Mouse (Mus musculus): ENCODE measurements around the gene A3galt2. TPM values are rescaled to one million over a fixed set of nuclear protein-coding genes. Genes with fewer than 3 reads are reported as not detected.

The A3galt2 gene
- polyA plus RNA-seq, 1 experiment from 2014 or later = 0.33 TPM

DNA sequence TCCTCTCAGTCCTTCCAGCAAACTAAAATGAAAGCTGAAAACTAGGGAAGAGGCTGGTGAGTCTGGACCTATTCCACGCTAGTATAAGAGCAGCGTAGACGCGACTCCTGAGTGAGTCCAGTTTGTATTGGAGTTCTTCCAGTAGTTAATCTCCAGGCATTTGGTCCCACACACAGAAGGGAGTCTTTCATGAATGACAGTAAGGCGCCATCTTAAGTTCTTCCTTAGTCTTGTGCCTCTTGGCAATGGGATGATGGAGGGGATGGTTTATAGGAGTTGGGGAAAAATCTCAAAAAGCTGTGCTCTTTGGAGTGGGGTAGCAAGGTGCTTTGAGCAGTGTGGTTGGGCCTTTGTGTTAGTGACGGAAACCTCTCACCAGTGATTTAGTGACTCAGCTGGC lies 24.9 kb upstream of the A3galt2 start:
- H3K36me3 ChIP-seq (ENCODE audit: control insufficient read depth, insufficient read depth, low read length) = 0 out of 2 replicates have a peak, but pooled peaks cover 2% of the 10 kb centered on the region
- 75% methylated on average over 6 of the region's 6 CpGs for WGBS
- DNase-seq (ENCODE audit: low spot score) (no peak), ATAC-seq (ENCODE audit: insufficient read depth, low FRiP score, low TSS enrichment) (no peak)
- H3K4me2 ChIP-seq (ENCODE audit: low read depth) = peak overlapping the region; percentile 74
- H3K9ac ChIP-seq (ENCODE audit: low read length) = peak overlapping the region; percentile 100; the same call in 1 of the 2 replicates
- no peaks in the 10 kb centered on the region for H3K27me3 ChIP-seq (ENCODE audit: control insufficient read depth, insufficient read depth, low read length)
- peaks cover 54% of the 10 kb centered on the region for H3K4me1 ChIP-seq (ENCODE audit: control insufficient read depth, insufficient read depth, low read length)
- H3K9me3 ChIP-seq (ENCODE audit: control insufficient read depth, low read length) = no peaks in the 10 kb centered on the region
- H3K4me3 ChIP-seq (ENCODE audit: low read depth, low read length) = peak overlapping the region; percentile 100
- H3K27ac ChIP-seq (ENCODE audit: low read depth, low read length) = no peak overlapping the region

DNA sequence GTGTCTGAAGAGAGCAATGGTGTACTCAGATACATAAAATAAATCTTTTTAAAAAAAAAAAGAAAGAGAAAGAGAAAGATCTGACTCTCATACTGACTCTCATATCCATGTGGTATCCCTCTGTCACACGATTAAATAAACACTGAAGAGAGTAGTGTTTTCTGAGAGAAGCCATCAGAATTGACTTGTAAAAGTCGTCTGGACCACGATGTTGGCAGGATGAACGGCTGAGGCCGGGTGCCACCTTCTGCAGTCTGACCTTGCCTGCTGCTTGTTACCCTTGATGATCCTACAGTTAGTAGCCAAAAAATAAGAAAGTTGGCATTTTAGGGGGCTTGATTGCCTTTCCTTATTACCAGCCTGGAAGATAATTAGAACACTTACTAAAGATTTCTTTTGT lies 22.4 kb upstream of the A3galt2 start:
- no peak overlapping the region for H3K4me2 ChIP-seq (ENCODE audit: low read depth)
- no peak overlapping the region for H3K27ac ChIP-seq (ENCODE audit: low read depth, low read length)
- H3K9me3 ChIP-seq (ENCODE audit: control insufficient read depth, low read length) = no peaks in the 10 kb centered on the region
- H3K4me3 ChIP-seq (ENCODE audit: low read depth, low read length) = no peak overlapping the region
- 0 out of 2 replicates have a peak, but pooled peaks cover 2% of the 10 kb centered on the region for H3K36me3 ChIP-seq (ENCODE audit: control insufficient read depth, insufficient read depth, low read length)
- no peaks in the 10 kb centered on the region for H3K27me3 ChIP-seq (ENCODE audit: control insufficient read depth, insufficient read depth, low read length)
- H3K9ac ChIP-seq (ENCODE audit: low read length) = no peak overlapping the region
- ATAC-seq (ENCODE audit: insufficient read depth, low FRiP score, low TSS enrichment) (no peak), DNase-seq (ENCODE audit: low spot score) (no peak)
- H3K4me1 ChIP-seq (ENCODE audit: control insufficient read depth, insufficient read depth, low read length) = peaks cover 70% of the 10 kb centered on the region
- 77% methylated on average over 5 of the region's 5 CpGs for WGBS

- 54% methylated on average over 6 of the region's 6 CpGs for WGBS
- peak overlapping the region; percentile 34; the same call in 1 of the 2 replicates for H3K27ac ChIP-seq (ENCODE audit: low read depth, low read length)
These were observed 21.7 kb upstream of the A3galt2 start for GRCm38 (mm10) chr4:128733496-128733895.

GRCm38 (mm10) chr4:128734217-128734616 lies 20.9 kb upstream of the A3galt2 start:
- Histone ChIP-seq H3K27ac (ENCODE audit: low read depth, low read length) (peak overlapping the region; percentile 34; the same call in 1 of the 2 replicates), H3K36me3 (ENCODE audit: control insufficient read depth, insufficient read depth, low read length) (0 out of 2 replicates have a peak, but pooled peaks cover 2% of the 10 kb centered on the region), H3K27me3 (ENCODE audit: control insufficient read depth, insufficient read depth, low read length) (no peaks in the 10 kb centered on the region), H3K4me1 (ENCODE audit: control insufficient read depth, insufficient read depth, low read length) (peaks cover 72% of the 10 kb centered on the region), H3K9me3 (ENCODE audit: control insufficient read depth, low read length) (no peaks in the 10 kb centered on the region), H3K9ac (ENCODE audit: low read length) (peak overlapping the region; percentile 26), H3K4me3 (ENCODE audit: low read depth, low read length) (no peak overlapping the region), H3K4me2 (ENCODE audit: low read depth) (no peak overlapping the region)
- DNase-seq (ENCODE audit: low spot score) (no peak), ATAC-seq (ENCODE audit: insufficient read depth, low FRiP score, low TSS enrichment) (no peak)
- 49% methylated on average over 5 of the region's 5 CpGs for WGBS

More at GRCm38 (mm10) chr4:128733496-128733895, 21.7 kb upstream of the A3galt2 start:
- Histone ChIP-seq H3K27me3 (ENCODE audit: control insufficient read depth, insufficient read depth, low read length) (no peaks in the 10 kb centered on the region), H3K9me3 (ENCODE audit: control insufficient read depth, low read length) (no peaks in the 10 kb centered on the region), H3K9ac (ENCODE audit: low read length) (peak overlapping the region; percentile 26), H3K4me1 (ENCODE audit: control insufficient read depth, insufficient read depth, low read length) (peaks cover 77% of the 10 kb centered on the region), H3K4me3 (ENCODE audit: low read depth, low read length) (no peak overlapping the region), H3K36me3 (ENCODE audit: control insufficient read depth, insufficient read depth, low read length) (0 out of 2 replicates have a peak, but pooled peaks cover 2% of the 10 kb centered on the region), H3K4me2 (ENCODE audit: low read depth) (no peak overlapping the region)
- no peak for DNase-seq (ENCODE audit: low spot score)
- no peak for ATAC-seq (ENCODE audit: insufficient read depth, low FRiP score, low TSS enrichment)

GRCm38 (mm10) chr4:128734721-128735671 lies 20.2 kb upstream of the A3galt2 start:
- Histone ChIP-seq H3K4me1 (ENCODE audit: control insufficient read depth, insufficient read depth, low read length) (peaks cover 65% of the 10 kb centered on the region), H3K27ac (ENCODE audit: low read depth, low read length) (peak overlapping the region; percentile 5; the same call in 1 of the 2 replicates)

GRCm38 (mm10) chr4:128737137-128737589 lies 18.0 kb upstream of the A3galt2 start:
- Histone ChIP-seq H3K4me2 (ENCODE audit: low read depth) (peak overlapping the region; percentile 24; the same call in 1 of the 2 replicates), H3K27ac (ENCODE audit: low read depth, low read length) (peak overlapping the region; percentile 82), H3K9me3 (ENCODE audit: control insufficient read depth, low read length) (no peaks in the 10 kb centered on the region), H3K36me3 (ENCODE audit: control insufficient read depth, insufficient read depth, low read length) (0 out of 2 replicates have a peak, but pooled peaks cover 2% of the 10 kb centered on the region), H3K4me3 (ENCODE audit: low read depth, low read length) (no peak overlapping the region), H3K27me3 (ENCODE audit: control insufficient read depth, insufficient read depth, low read length) (no peaks in the 10 kb centered on the region), H3K4me1 (ENCODE audit: control insufficient read depth, insufficient read depth, low read length) (peaks cover 56% of the 10 kb centered on the region), H3K9ac (ENCODE audit: low read length) (peak overlapping the region; percentile 39)
- ATAC-seq (ENCODE audit: insufficient read depth, low FRiP score, low TSS enrichment) (peak; percentile 70), DNase-seq (ENCODE audit: low spot score) (peak; percentile 71)
- 21% methylated on average over 6 of the region's 6 CpGs for WGBS

More at GRCm38 (mm10) chr4:128734721-128735671, 20.2 kb upstream of the A3galt2 start:
- 86% methylated on average over 18 of the region's 18 CpGs for WGBS
- 0 out of 2 replicates have a peak, but pooled peaks cover 2% of the 10 kb centered on the region for H3K36me3 ChIP-seq (ENCODE audit: control insufficient read depth, insufficient read depth, low read length)
- ATAC-seq (ENCODE audit: insufficient read depth, low FRiP score, low TSS enrichment) (no peak), DNase-seq (ENCODE audit: low spot score) (no peak)
- no peaks in the 10 kb centered on the region for H3K9me3 ChIP-seq (ENCODE audit: control insufficient read depth, low read length)
- H3K27me3 ChIP-seq (ENCODE audit: control insufficient read depth, insufficient read depth, low read length) = no peaks in the 10 kb centered on the region
- no peak overlapping the region for H3K4me2 ChIP-seq (ENCODE audit: low read depth)
- no peak overlapping the region; the same call in 1 of the 2 replicates for H3K9ac ChIP-seq (ENCODE audit: low read length)
- no peak overlapping the region for H3K4me3 ChIP-seq (ENCODE audit: low read depth, low read length)

DNA sequence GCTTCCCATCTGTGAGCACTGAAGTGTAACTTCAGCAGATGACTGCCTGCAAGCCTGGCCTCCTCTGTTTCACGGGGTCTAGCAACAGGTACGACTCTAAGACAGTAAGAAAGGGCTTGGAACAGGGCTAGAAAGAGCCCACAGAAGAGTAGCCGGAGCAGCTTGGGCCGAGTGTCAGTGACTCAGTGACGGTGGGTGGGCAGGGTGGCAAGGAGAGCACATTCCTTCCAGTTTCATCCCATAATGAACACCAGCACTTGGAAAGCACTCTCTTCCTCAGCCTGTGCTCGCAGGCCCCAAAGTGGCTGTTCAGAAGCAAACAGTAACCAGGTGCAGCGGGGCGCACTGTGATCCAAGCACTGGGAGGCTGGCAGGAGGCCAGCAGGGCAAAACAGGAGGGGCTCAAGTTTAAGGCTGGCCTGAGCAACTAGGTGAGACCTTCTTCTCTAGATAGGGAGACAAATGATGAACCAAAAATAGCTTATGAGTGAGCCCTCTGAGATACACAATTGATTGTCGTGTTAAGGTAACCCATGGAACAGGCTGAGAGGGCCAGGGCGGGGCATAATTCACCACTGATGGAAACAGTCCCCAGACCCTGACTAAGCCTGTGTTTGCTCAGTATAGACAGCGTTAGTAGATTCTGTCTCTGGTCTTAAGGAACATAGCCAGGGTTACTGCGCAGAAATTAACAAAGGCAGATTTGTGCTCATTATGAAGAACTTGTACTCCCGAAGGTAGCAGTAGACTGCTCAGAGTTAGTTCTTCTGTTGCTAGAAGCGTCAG lies 17.1 kb upstream of the A3galt2 start:
- no peaks in the 10 kb centered on the region for H3K9me3 ChIP-seq (ENCODE audit: control insufficient read depth, low read length)
- WGBS = 82% methylated on average over 14 of the region's 14 CpGs
- H3K4me2 ChIP-seq (ENCODE audit: low read depth) = 0 out of 2 replicates have a peak overlapping the region, but pooled peaks have one; percentile 7
- DNase-seq (ENCODE audit: low spot score) (no peak), ATAC-seq (ENCODE audit: insufficient read depth, low FRiP score, low TSS enrichment) (no peak)
- 0 out of 2 replicates have a peak, but pooled peaks cover 2% of the 10 kb centered on the region for H3K36me3 ChIP-seq (ENCODE audit: control insufficient read depth, insufficient read depth, low read length)
- H3K27me3 ChIP-seq (ENCODE audit: control insufficient read depth, insufficient read depth, low read length) = no peaks in the 10 kb centered on the region
- peaks cover 52% of the 10 kb centered on the region for H3K4me1 ChIP-seq (ENCODE audit: control insufficient read depth, insufficient read depth, low read length)
- H3K4me3 ChIP-seq (ENCODE audit: low read depth, low read length) = no peak overlapping the region
- 0 out of 2 replicates have a peak overlapping the region, but pooled peaks have one; percentile 34 for H3K27ac ChIP-seq (ENCODE audit: low read depth, low read length)
- peak overlapping the region; percentile 32 for H3K9ac ChIP-seq (ENCODE audit: low read length)

DNA sequence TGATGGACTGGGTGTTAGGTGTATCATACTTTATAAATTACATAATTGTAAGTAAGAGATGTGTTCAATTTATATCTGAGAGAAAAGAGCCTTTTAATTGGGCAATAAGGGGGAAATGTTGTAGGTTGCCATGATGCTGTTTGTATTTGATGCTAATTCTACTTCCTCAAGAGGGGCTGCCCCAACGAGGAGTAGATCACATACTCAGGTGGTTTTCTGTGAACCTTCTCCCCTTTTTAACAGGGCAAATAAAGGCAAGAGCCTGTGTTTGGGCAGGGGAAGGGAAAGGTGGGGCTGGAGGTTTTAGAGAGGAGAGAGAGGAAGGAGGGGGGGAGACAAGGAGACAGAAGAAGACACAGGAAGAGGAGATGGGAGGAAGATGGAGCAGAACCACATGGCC lies 14.3 kb upstream of the A3galt2 start:
- ATAC-seq (ENCODE audit: insufficient read depth, low FRiP score, low TSS enrichment) = no peak
- H3K36me3 ChIP-seq (ENCODE audit: control insufficient read depth, insufficient read depth, low read length) = peaks cover 12% of the 10 kb centered on the region
- no peak for DNase-seq (ENCODE audit: low spot score)
- no peak overlapping the region for H3K27ac ChIP-seq (ENCODE audit: low read depth, low read length)
- H3K27me3 ChIP-seq (ENCODE audit: control insufficient read depth, insufficient read depth, low read length) = no peaks in the 10 kb centered on the region
- peaks cover 25% of the 10 kb centered on the region for H3K4me1 ChIP-seq (ENCODE audit: control insufficient read depth, insufficient read depth, low read length)
- H3K4me2 ChIP-seq (ENCODE audit: low read depth) = no peak overlapping the region
- no peak overlapping the region for H3K9ac ChIP-seq (ENCODE audit: low read length)
- H3K9me3 ChIP-seq (ENCODE audit: control insufficient read depth, low read length) = no peaks in the 10 kb centered on the region
- 76% methylated on average over 1 of the region's 1 CpGs for WGBS
- H3K4me3 ChIP-seq (ENCODE audit: low read depth, low read length) = no peak overlapping the region
